Mouse (Mus musculus): Measurements from ENCODE around the gene Nbl1. TPM values are rescaled to one million over a fixed set of nuclear protein-coding genes. Genes with fewer than 3 reads are reported as not detected.

The Nbl1 gene
- polyA plus RNA-seq, 1 experiment, result 0.03 TPM

DNA sequence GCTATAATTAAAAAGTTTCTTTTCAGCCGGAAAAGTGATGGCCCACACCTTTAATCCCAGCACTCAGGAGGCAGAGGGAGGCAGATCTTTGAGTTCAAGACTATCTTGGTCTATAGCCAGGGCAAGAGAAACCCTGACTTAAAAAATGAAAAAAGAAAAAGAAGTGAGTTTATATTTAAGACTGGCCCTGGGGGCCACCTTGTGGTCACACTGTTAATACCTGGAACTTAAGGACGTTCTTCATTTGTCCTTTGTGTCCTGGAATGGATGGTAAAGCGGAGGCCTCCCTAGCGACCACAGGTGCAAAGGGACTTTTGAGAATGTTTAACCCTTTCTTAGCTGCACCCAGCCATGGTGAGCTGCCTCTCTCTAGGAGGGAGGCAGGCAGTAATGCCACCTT, 14.1 kb downstream of the Nbl1 start:
- H3K9me3 ChIP-seq (ENCODE audit: control insufficient read depth, low read length), result no peaks in the 10 kb centered on the region
- peaks cover 40% of the 10 kb centered on the region for H3K27me3 ChIP-seq (ENCODE audit: control insufficient read depth)
- no peaks in the 10 kb centered on the region for H3K36me3 ChIP-seq (ENCODE audit: control insufficient read depth)
- H3K4me3 ChIP-seq (replicated peaks), result no peak overlapping the region
- H3K4me1 ChIP-seq (ENCODE audit: control insufficient read depth), result no peaks in the 10 kb centered on the region
- no peak for TF ChIP-seq TAL1 (IDR thresholded peaks at IDR 0.05; ENCODE audit: low read length)
- TF ChIP-seq GATA1 (IDR thresholded peaks at IDR 0.05; ENCODE audit: low read length), result no peak

GRCm38 (mm10) chr4:139078313-139078712, 14.5 kb downstream of the Nbl1 start:
- Histone ChIP-seq H3K36me3 (ENCODE audit: control insufficient read depth) (no peaks in the 10 kb centered on the region), H3K27me3 (ENCODE audit: control insufficient read depth) (peaks cover 44% of the 10 kb centered on the region), H3K4me1 (ENCODE audit: control insufficient read depth) (no peaks in the 10 kb centered on the region), H3K4me3 (replicated peaks) (no peak overlapping the region), H3K9me3 (ENCODE audit: control insufficient read depth, low read length) (no peaks in the 10 kb centered on the region)
- no peak for TF ChIP-seq GATA1 (IDR thresholded peaks at IDR 0.05; ENCODE audit: low read length)
- no peak for TF ChIP-seq TAL1 (IDR thresholded peaks at IDR 0.05; ENCODE audit: low read length)

- peaks cover 55% of the 10 kb centered on the region for H3K27me3 ChIP-seq (ENCODE audit: control insufficient read depth)
- no peaks in the 10 kb centered on the region for H3K9me3 ChIP-seq (ENCODE audit: control insufficient read depth, low read length)
- TF ChIP-seq TAL1 (IDR thresholded peaks at IDR 0.05; ENCODE audit: low read length) (no peak), GATA1 (IDR thresholded peaks at IDR 0.05; ENCODE audit: low read length) (no peak)
- no peak overlapping the region for H3K4me3 ChIP-seq (replicated peaks)
- no peaks in the 10 kb centered on the region for H3K36me3 ChIP-seq (ENCODE audit: control insufficient read depth)
- H3K4me1 ChIP-seq (ENCODE audit: control insufficient read depth), result no peaks in the 10 kb centered on the region
Measured at GRCm38 (mm10) chr4:139075915-139076314, 16.9 kb downstream of the Nbl1 start.

DNA sequence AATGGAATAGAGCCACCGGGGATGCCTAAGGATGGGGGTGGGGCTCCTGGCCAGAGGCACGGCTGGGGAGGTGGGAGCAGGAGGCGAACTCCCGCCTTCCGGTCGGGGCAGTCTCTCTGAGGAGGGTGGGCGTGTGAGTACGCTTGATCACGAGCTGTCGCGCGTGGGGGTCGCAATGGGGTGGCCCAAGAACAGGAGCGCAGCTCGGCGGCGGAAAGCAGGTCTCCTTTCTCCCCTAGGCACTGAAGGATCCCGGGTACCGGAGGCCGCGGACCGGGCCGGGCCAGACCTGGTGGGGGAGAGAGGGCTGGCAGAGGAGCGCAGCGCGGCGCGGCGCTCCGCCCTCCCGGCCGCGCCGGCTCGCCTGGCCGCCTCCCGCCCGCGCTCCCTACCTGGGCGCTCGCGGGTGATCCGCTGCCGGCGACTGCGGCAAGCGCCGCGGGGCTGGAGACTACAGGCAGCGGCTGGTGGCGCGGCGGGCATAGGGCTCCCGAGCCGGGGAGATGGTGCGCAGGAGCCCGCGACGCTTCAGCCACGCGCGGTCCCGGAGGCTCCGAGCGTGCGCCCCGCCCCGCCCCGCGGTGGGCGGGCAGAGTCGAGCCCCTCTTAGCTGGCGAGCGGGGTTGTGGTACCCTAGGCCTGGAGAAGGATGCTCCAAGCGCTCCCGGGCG, 17.6 kb downstream of the Nbl1 start, which contains the start of gene Htr6:
Htr6 (minus strand) TSS at position 530 of the 671 bp plus-strand sequence.
- Histone ChIP-seq H3K9me3 (ENCODE audit: control insufficient read depth, low read length) (no peaks in the 10 kb centered on the region), H3K36me3 (ENCODE audit: control insufficient read depth) (no peaks in the 10 kb centered on the region), H3K4me3 (replicated peaks) (no peak within 1 kb of the TSS), H3K4me1 (ENCODE audit: control insufficient read depth) (no peaks in the 10 kb centered on the region), H3K27me3 (ENCODE audit: control insufficient read depth) (peaks cover 55% of the 10 kb centered on the region)
- no peak for TF ChIP-seq GATA1 (IDR thresholded peaks at IDR 0.05; ENCODE audit: low read length)
- TF ChIP-seq TAL1 (IDR thresholded peaks at IDR 0.05; ENCODE audit: low read length), result no peak

- Histone ChIP-seq H3K4me3 (replicated peaks) (no peak overlapping the region), H3K4me1 (ENCODE audit: control insufficient read depth) (no peaks in the 10 kb centered on the region), H3K36me3 (ENCODE audit: control insufficient read depth) (no peaks in the 10 kb centered on the region), H3K9me3 (ENCODE audit: control insufficient read depth, low read length) (no peaks in the 10 kb centered on the region), H3K27me3 (ENCODE audit: control insufficient read depth) (peaks cover 55% of the 10 kb centered on the region)
- TF ChIP-seq TAL1 (IDR thresholded peaks at IDR 0.05; ENCODE audit: low read length), result no peak
- no peak for TF ChIP-seq GATA1 (IDR thresholded peaks at IDR 0.05; ENCODE audit: low read length)
Measured at GRCm38 (mm10) chr4:139074060-139074459, 18.7 kb downstream of the Nbl1 start.

DNA sequence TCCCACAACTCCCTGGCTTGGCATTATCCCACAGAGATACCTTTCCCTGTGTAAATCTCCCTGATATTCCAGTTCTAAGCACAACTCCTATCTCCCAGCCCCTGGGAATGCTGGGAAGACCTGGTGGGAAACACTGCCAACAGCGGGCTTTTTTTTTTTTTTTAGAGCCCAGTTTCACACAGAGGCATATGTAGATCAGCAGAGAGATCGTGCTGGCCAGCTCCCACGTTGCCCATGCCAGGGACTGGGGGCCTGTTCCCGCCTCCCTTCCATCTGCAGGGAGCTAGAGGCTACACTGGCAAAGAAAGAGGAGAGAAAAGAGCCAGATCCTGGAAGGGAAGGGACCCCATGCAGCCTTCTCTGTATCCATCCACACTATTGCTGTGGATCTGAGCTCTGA, 24.5 kb downstream of the Nbl1 start:
- TF ChIP-seq TAL1 (IDR thresholded peaks at IDR 0.05; ENCODE audit: low read length) (no peak), GATA1 (IDR thresholded peaks at IDR 0.05; ENCODE audit: low read length) (no peak)
- H3K9me3 ChIP-seq (ENCODE audit: control insufficient read depth, low read length), result no peaks in the 10 kb centered on the region
- no peak overlapping the region for H3K4me3 ChIP-seq (replicated peaks)
- peaks cover 13% of the 10 kb centered on the region for H3K27me3 ChIP-seq (ENCODE audit: control insufficient read depth)
- no peaks in the 10 kb centered on the region for H3K4me1 ChIP-seq (ENCODE audit: control insufficient read depth)
- H3K36me3 ChIP-seq (ENCODE audit: control insufficient read depth), result no peaks in the 10 kb centered on the region

DNA sequence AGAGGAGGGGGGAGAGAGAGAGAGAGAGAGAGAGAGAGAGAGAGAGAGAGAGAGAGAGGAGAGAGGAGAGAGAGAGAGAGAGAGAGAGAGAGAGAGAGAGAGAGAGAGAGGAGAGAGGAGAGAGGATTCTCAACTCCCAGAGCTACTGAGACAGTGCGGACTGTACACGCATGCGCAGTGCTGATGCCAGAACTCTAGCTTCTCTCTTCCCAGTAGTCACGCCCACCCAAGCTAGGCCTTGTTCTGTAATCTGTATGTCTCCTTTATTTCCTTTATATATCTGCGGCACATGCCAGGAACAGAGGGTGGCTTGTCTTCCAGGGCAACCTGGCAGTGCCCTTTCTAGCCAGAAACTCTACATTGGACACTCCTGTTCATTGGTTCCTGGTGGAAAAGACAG, 28.0 kb downstream of the Nbl1 start:
- H3K27me3 ChIP-seq (ENCODE audit: control insufficient read depth), result peaks cover 2% of the 10 kb centered on the region; the same call in 1 of the 2 replicates
- no peak overlapping the region for H3K4me3 ChIP-seq (replicated peaks)
- H3K36me3 ChIP-seq (ENCODE audit: control insufficient read depth), result no peaks in the 10 kb centered on the region
- H3K4me1 ChIP-seq (ENCODE audit: control insufficient read depth), result no peaks in the 10 kb centered on the region
- no peak for TF ChIP-seq GATA1 (IDR thresholded peaks at IDR 0.05; ENCODE audit: low read length)
- TF ChIP-seq TAL1 (IDR thresholded peaks at IDR 0.05; ENCODE audit: low read length), result no peak
- no peaks in the 10 kb centered on the region for H3K9me3 ChIP-seq (ENCODE audit: control insufficient read depth, low read length)

DNA sequence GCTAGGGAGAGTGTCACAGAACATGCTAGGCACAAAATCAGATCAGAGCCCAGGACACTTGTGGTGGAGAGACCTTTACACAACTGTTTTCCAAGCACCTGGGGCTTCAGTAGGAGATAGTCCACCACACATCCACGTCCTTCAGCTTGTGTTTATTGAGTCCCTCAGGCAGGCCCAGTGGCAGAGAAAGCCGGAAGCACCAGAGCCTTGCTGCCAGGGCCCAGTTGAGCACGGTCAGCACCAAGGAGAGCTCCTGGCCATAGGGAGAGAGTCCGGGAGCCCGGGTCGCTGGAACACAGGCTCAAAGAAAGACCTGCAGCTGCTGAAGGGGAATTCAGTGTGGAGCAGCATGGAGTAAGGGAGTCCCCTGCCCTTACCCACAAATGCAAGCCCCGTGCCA, 33.2 kb downstream of the Nbl1 start:
- Histone ChIP-seq H3K4me3 (replicated peaks) (no peak overlapping the region), H3K36me3 (ENCODE audit: control insufficient read depth) (no peaks in the 10 kb centered on the region), H3K27me3 (ENCODE audit: control insufficient read depth) (no peaks in the 10 kb centered on the region), H3K9me3 (ENCODE audit: control insufficient read depth, low read length) (no peaks in the 10 kb centered on the region), H3K4me1 (ENCODE audit: control insufficient read depth) (no peaks in the 10 kb centered on the region)
- no peak for TF ChIP-seq TAL1 (IDR thresholded peaks at IDR 0.05; ENCODE audit: low read length)
- TF ChIP-seq GATA1 (IDR thresholded peaks at IDR 0.05; ENCODE audit: low read length), result no peak

DNA sequence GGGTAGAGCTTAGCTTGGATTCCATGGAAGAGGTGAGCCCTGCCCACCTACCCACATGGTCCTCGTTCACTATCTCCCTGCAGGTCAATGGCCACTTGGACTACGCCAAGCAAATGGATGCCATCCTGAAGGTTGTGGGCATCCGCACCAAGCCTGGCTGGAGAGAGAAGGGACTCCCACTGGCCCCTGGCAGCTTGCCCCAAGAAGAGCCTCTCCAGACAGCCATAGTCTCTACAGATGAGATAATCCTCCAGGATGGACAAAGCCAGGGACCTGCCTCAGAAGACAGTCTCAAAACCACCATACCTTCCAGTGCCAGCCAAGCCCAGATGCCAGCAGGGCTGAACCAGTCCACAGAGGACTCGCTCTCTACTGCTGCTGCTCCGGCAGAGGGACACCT, 34.8 kb downstream of the Nbl1 start:
- H3K36me3 ChIP-seq (ENCODE audit: control insufficient read depth), result no peaks in the 10 kb centered on the region
- TF ChIP-seq GATA1 (IDR thresholded peaks at IDR 0.05; ENCODE audit: low read length), result no peak
- TF ChIP-seq TAL1 (IDR thresholded peaks at IDR 0.05; ENCODE audit: low read length), result no peak

GRCm38 (mm10) chr4:139057291-139057690, 35.5 kb downstream of the Nbl1 start:
- Histone ChIP-seq H3K4me1 (ENCODE audit: control insufficient read depth) (no peaks in the 10 kb centered on the region), H3K9me3 (ENCODE audit: control insufficient read depth, low read length) (no peaks in the 10 kb centered on the region), H3K4me3 (replicated peaks) (no peak overlapping the region), H3K36me3 (ENCODE audit: control insufficient read depth) (no peaks in the 10 kb centered on the region), H3K27me3 (ENCODE audit: control insufficient read depth) (no peaks in the 10 kb centered on the region)
- no peak for TF ChIP-seq TAL1 (IDR thresholded peaks at IDR 0.05; ENCODE audit: low read length)

More for the DNA sequence above, 34.8 kb downstream of the Nbl1 start:
- Histone ChIP-seq H3K27me3 (ENCODE audit: control insufficient read depth) (no peaks in the 10 kb centered on the region), H3K4me1 (ENCODE audit: control insufficient read depth) (no peaks in the 10 kb centered on the region), H3K9me3 (ENCODE audit: control insufficient read depth, low read length) (no peaks in the 10 kb centered on the region), H3K4me3 (replicated peaks) (no peak overlapping the region)
